Mouse (Mus musculus) 416B (cell line): ENCODE data around the gene Catsperd.
"Not testable (repeated sequence)": the region's sequence is repeated elsewhere in the genome, so short reads cannot be mapped to it uniquely, and the experiment has no call there.

ENCODE experiments used
- DNase-seq: peaks from one replicate; pipeline ENCODE4 v3.0.0; 2011; ENCODE audit warnings: low read depth

The Catsperd gene

DNA sequence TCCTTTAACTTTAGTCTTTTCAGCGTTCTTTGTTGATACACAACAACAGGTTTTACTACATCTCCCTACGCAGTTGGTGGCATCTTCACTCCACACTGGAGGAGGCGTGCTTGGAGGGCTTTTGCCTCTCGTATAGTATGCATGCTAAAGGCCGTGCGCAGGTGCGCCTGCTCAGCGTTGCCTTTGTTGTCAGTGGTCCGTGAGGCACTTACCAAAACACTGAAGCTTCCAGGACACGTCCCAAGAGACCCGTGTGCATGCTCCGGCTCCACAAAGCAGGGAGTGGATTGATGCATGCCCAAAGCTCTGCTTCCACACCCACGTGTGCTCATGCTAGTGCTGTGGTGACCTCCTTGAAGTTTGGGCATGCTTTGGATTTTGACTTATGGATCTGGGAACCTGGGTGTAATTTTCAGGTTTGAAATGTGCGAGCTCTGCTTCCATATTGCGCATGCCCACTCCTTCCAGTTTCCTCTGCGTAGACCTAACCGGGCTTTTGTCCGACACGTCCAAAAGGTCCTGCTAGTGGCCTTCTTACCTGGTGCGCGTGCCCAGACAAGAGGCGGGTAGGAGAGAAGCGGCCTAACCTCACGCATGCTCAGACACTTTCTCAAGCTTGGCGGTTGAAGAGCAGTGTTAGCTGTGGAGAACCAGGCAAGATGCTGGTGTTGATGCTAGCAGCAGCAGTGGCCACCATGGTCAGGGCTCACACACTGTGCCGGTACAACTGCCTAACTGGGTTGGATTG is at the start of gene Catsperd:
Gene Catsperd, plus strand, starts transcription at position 614 of the 748 bp plus-strand sequence.
- no peak for DNase-seq

DNA sequence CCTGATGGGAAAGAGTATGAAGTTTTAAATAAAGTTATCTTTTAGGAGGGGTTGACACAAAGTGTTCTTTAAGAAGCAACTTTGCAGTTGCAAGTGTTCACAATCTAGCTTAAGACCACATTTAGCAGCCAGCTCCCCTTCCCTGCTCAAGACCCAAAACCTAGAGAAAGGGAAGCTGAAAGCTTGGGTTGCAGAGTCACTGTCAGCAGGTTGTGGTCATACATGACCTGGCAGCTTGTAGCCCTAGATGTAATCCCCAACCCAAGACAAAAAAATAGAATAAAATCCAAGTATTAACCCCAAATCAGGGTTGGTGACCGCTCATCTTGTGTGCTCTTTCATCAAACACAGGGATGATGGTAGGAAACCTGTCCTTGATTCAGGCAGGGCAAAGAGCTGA is 44.9 kb upstream of the Catsperd start:
- DNase-seq = peak; percentile 50

DNA sequence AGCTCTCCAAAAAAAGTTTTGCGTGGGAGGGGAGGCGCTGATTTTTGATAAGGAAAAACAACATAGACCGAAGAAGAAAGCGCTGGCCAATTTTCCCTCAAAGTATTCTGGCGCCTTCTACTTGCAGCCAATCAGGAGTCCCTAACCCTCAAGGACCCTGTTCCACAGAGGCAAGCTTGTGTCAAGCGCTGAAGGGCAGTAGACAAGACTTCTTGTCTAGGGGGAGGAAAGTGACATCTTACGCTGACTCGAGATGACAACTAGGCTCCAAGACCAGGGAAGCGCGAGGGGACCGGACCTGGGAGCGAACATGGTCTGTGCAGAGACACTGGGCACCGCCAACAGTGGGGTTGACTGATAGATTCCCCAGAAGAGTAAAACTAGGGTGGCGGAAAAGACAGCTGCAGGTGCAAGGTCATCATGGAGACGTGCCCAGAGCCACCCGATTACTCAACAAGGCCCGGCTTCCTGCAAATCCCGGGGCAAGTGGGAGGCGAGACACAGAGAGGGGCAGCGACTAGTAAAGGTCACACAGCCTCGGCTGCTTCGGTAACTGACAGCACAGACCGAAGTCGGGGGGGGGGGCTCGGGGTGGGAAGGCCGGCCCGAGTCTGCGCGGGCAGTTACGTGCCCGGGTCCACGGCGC is 44.2 kb upstream of the Catsperd start:
- no peak for DNase-seq

DNA sequence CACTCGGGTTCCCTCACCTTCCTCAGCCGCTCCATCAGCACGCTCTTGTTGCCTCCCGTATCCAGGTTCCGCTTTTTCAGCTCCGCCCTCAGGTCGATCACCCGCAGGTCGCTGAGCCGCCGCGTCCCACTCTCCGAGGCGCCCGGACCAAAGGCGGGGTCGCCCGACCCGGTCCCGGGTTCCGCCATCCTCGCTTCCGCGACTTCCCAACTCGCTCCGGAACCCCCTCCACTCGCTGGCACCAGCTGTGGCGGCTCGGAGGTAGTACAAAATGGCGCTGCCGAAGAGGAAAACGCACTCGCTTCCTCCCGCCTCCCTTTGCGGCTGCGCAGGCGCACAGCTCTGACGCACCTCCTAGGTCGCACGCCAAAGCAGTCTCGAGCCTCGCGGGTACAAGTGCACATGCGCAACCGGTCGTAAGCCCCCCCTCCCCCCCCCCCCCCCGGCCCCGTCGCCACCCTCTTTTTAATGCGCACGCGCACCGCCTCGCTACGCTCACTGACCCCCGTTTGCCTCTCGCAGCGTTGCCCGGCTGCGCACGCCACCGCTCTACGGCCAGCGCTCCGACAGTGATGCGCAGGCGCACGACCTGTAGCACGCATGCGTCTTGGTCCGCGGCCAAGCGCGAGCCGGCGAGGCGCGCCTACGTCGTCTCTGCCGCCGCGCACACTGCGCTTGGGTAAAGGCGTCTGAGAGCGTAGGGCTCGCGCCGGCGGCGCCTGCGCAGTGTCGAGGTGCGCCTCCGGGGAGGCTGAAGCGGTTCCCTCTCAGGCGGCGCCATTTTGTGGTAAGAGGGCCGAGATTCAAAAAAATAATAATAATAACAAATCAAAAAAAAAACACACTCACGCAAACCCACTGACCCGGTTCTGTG is 43.4 kb upstream of the Catsperd start, which contains the start of the genes Safb2 and Safb:
Gene Safb2, minus strand, starts transcription at position 329 of the 874 bp plus-strand sequence.
Gene Safb, plus strand, starts transcription at position 569 of the 874 bp plus-strand sequence.
- DNase-seq = peak; percentile 99

DNA sequence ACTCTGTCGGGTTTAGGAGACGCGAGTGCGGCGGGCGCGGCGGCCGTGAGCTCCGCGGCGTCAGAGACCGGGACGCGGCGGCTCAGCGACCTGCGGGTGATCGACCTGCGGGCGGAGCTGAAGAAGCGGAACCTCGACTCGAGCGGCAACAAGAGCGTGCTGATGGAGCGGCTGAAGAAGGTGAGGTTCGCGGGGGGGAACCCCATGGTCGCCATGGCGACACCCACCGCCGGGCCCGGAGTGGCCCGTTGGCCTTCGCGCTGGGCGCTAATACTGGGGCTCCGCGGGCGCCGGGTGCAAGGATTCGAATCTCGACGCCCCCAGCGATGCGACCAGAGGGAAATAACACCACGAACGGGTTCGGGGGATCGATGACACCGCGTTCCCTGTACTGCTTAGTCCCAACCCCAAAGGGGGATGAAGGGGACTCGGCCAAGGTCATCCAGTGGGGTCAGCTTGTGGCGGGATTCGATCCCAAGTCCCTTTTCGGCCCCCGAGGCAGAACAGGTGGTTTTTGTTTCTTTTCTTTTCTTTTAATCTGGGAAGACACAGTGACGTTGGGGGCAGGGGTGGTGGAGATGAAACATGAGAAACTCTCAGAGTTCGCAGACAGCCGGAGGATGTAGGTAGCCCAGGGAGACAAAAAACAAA is 42.6 kb upstream of the Catsperd start:
- peak; percentile 26 for DNase-seq

DNA sequence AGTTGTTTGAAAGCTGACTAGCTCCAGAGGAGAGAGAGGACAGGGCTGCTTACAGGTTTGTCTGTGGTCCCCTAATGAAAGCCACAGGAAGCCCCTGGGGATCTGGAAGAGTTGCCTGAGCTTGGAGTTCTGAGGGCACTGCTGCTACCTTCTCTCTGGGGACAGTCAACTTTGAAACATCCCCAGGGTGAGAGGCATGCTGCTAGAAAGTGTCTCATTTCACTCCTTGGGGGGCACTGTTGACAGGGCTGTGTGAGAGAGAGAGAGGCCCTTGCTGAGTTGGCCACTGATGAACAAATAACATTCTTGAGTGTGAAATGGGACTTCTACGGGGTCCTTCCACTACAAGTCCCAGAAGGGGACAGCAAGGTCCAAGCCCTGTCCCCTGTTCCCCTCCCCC is 40.2 kb upstream of the Catsperd start:
- no peak for DNase-seq

DNA sequence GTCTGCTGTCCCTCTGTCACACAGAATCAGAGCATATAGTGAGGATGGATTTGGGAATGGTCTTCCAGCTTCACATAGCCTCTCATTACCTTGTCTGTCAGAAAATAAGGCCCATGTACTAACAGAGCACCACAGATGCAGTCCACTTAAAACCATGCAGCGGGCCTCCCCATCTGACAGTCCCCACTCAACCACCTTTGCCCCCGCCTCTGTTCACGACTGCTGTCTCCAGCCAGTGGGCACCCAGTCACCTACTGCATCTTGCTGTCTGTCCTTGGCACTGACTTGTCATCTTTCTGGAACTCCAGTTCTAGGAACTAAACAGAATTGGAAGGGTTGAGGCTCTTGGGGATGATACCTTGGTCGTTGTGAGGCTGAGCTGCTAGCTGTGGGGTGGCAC is 39.0 kb upstream of the Catsperd start:
- DNase-seq = no peak

DNA sequence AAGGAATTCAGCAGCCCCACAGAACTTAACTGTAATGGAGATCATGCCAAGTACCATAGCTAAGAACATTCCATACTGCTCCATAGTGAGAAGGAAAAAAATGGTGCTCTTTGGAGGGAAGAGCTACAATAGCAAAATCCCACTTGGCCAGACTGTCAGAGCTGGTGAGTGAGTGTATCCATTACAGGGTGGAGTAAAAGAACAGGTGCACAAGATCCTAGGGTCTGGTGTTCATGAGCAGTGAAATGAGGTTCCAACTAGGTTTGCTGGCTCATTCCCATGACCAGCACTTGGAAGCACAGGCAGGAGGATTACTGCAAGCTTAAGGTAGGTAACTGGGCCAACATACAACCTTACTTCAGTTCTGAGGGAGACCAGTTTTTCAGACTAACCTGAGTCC is 35.4 kb upstream of the Catsperd start:
- DNase-seq = no peak

DNA sequence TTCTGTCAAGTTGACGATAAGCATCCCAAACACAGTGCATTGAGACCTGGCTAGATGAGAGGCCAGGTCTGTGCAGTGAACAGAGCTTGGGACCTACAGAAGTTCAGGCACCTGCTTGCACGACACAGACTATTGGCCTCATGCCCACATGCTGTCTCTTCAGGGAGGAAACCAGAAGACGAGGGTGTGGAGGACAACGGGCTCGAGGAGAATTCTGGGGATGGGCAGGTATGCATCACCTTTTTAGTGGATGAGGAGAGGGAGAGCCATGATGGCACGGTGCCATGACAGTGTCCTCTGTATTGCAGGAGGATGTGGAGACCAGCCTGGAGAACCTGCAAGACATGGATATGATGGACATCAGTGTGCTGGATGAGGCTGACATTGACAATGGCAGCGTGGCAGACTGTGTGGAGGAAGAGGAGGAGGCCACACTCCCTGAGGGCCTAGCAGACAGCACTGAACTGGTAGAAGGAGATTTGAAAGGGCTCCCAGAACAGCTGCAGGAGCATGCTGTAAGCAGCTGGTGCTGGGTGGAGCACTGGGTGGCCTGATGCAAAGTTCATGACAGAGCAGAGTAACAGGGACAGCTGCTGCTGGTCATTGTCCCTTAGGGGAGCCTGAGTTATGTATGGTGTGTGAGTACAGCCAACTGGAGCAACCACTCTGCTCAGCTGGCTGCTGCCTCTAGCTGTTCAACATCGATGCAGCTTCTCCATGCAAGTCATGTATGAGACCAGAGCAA is 34.2 kb upstream of the Catsperd start:
- no peak for DNase-seq

DNA sequence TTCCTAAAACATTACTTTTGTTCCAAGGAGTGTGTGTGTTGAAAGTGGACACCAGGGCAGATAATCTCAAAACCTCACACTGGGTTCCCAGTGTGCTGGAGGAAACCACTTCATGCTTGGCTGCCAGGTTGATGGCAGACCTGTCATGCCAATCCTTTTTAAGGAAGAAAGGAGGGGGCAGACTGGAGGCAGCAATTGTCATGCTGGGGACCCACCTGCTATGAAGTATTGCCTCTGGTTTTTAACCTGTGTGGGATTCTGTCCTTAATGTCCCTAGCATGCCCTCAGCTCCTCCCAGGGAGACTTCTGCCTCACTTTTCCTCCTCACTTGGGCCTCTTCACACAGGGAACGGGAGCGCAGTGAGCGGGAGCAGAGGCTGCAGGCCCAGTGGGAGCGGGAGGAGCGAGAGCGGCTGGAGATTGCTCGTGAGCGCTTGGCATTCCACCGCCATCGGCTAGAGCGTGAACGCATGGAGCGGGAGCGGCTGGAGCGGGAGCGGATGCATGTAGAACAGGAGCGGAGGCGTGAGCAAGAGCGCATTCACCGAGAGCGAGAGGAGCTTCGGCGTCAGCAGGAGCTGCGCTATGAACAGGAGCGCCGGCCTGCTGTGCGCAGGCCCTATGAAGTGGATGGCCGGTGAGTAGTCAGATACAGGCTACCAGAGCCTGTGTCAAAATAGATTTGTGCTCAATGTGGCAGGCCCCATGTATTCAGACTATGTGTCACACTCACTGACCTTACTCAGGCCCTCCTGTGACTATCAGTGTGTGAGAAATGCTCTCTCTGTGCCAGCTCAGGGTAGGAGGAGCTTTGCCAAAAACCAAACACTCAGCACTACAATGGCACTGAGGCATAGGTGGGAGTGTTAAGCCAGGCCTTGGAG is 24.5 kb upstream of the Catsperd start:
- DNase-seq = no peak

DNA sequence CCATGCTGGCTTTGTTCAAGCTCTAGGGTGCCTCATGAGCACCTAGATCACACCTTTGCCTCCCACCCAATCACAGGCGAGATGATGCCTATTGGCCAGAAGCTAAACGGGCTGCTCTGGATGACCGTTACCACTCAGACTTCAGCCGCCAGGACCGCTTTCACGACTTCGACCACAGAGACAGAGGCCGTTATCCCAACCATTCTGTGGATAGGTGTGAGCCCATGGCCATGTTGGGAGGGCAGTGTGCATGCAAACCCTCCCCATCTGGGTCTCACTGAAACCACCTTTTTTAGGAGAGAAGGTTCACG is 23.9 kb upstream of the Catsperd start:
- DNase-seq = no peak

DNA sequence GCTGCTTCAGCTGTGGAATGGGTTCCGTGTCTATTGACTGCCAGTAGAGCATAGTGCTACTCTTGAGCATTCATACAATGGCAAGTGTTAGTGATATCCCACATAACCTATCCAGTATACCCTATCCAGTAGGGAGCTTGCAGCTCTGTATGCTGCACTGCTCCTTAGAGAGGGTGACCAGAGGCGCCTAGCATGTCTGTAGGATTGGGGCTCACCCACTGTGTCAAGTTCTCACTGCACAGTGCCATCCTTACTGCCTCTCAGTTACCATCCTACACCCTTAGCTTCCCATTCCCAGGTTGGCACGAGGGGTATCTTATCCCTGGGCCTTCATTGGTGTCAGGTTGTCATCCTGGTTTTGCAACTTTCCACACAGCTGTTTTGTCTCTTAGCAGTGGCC is 23.5 kb upstream of the Catsperd start:
- no peak for DNase-seq

DNA sequence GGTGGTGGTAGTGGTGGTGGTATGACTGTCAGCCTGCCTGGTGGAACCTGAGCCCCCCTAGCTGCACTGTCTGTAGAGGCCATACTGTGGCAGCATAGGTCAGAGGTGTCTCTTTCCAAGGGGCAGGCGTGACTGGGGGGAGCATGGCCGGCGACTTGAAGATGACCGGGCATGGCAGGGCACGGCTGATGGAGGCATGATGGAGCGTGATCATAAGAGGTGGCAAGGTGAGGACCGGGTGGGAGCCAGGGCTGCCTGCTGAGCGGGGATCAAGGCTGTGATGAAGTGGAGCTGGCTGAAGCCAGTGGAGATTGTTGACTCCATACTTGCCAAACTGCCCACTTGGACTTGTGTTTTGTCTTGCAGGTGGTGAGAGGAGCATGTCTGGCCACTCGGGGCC is 22.5 kb upstream of the Catsperd start:
- DNase-seq = no peak

DNA sequence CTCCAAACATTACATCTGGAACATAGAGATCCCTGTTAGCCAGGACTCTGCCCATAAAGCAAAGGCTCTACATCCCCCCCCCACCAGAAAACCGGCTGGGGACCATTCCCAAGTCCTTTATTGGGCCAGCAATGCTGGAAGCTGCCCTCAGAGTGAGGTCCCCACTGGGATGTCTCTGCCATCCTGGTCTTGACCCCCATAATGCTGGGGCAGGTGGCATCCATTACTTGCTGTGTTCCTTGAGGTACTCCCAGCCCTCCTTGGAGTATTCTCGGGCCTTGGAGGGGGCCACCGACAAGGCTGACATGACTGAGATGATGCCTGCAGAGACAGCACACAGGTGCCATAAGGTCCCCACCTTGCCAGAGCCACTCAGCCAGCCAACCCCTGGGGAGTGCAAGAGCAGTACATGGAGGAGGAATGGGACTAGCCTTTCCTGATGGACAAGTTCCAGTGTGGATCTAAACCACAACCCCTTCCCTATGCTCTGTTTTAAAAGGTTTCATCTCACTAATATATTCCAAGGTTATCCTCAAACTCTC is 20.4 kb upstream of the Catsperd start:
- no peak for DNase-seq

DNA sequence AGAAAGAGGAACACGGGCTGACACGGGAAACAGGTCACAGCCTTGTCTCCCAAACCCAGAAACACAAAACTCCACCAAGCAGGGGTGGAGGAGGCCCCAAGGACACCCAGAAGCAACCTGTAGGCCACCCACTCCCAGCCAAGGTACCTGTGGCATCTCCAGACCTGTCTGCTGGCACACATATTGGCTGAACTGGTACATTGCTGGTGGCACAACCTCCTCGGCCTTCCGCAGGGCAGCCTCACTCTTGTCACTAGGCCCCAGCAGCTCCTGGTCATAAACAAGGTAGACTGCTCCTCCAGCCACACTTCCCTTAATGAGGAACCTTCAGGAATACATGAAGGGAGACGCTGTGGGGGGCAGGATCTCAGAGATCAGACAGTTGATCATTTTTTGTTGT is 19.2 kb upstream of the Catsperd start:
- peak; percentile 39 for DNase-seq

DNA sequence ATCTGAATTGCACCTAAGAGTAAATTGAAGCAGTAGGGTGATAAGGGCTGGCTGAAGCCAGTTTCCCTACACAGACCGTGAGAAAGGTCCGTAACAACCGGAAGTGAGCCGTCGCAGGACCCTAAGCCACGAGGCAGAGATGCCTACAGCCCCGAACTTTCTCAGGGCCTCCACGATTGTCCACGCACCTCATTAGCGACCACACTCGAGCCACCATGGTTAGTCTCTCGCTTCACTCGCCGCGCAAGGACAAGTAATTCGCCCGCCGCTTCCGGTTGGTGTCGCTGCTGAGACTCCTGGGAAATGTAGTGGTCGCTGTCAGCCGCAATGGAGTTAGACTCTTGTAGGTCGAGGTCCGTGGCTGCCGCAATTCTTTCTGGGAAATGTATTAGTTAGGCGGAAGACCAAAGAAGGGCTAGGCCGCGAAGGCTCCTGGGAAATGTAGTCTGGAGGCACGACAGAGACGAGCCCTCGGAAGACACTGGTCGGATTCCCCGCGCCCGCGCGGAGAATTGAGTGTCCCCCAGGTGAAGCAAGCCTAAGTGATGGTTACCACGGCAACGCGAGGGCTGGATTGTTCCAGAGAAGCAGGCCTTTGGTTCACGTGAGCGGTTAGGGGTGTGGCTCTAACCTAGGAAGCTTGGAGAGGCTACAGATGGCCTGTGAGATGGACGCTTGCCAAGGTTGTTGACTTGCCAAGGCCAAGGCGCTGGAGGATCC is 18.3 kb upstream of the Catsperd start, which contains the start of gene 2410015M20Rik:
Gene 2410015M20Rik, minus strand, starts transcription at position 320 of the 720 bp plus-strand sequence.
- peak; percentile 99 for DNase-seq

DNA sequence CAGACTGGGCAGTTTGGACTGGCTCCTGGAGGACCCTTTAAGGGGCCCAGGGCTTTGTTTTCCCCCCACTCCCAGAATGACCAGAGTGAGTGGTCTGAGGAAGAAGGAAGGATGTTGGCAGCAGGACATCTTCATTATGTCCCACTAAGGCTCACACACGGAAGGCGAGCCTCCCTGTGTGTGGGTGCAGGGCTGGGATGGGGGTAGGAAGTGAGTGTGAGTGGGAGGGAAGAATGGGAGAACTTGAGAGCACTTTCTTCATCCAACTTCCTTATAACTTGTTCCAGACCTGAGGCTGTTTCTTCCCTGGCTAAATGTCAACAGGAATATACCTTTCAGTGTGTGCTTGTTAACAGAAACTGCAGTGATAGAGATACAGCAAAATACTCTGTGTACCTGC is 16.6 kb upstream of the Catsperd start:
- DNase-seq = no peak

DNA sequence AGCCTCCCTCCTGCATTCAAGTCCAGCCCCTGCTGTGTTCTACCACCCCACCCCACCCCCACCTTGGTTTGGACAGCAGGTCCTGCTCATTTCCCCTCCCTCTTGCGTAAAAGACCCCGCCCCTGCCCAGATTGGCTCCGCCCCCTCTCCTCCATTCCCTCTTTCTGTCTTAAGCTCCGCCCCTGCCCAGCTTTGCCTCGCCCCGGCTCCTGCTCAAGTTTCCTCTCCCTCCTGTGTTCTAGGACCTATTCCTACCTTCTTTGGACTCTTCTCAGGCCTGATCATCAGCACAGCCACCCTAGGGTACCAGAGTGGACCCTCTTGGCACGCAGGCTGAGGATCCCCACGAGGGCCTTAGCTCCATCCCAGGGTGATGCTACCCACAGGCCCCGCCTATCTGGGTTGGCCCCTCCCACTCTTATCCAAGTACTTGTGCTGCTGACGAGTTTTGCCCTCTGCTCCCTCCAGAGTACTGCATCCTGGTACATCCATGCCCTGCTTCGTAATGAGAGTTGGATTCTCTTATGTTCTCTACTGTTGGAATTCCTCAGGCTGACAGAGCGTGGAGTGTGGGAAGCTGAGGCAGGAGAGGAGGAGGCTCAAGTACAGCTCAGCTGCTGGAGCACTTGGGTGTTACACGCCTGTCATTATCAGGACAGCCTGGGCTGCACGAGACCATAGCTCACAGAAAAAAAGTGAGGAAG is 15.9 kb upstream of the Catsperd start:
- DNase-seq = peak; percentile 88

DNA sequence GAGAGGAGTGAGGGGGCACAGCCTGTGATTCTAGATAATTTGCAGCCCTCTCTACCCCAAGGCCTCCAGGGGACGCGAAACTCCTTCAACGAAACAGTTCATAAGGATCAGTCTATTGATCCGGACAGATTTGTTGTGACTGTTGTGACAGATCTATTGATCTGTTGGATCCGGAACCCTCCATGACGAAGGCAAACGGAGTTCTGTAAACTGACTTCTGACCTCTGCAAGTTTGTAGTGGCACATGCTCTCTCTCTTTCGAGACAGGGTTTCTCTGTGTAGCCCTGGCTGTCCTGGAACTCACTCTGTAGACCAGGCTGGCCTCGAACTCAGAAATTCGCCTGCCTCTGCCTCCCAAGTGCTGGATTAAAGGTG is 15.4 kb upstream of the Catsperd start:
- DNase-seq = not testable (repeated sequence)
